Mouse (Mus musculus) thymus, adult 2 months (tissue): ENCODE data around the gene Pgpep1.

ENCODE experiments used
- CTCF ChIP-seq: fragments of 200-500 bp; IDR thresholded peaks from 2 replicates; pipeline ENCODE4 v1.5.1; 2012; ENCODE audit warnings: mild to moderate bottlenecking, control low read depth, low read length, moderate library complexity, borderline replicate concordance; ENCODE audit not compliant: control insufficient read depth, poor library complexity, insufficient read depth; ENCODE audit errors: extremely low read depth
- POLR2A ChIP-seq: fragments of 200-500 bp; IDR thresholded peaks from 2 replicates; pipeline ENCODE4 v1.6.1; 2012; ENCODE audit warnings: mild to moderate bottlenecking, low read length, control low read depth, moderate library complexity; ENCODE audit not compliant: control insufficient read depth, poor library complexity, insufficient read depth; ENCODE audit errors: extremely low read depth

- TF ChIP-seq CTCF (no peak), POLR2A (no peak)
Observed at GRCm38 (mm10) chr8:70701048-70701981, 41.1 kb upstream of the Pgpep1 start.
